Mouse (Mus musculus): ENCODE results near the gene Nipal1.
A peak's percentile ranks its signal among the peaks of the same experiment; 100 is the strongest.

Gene Nipal1

DNA sequence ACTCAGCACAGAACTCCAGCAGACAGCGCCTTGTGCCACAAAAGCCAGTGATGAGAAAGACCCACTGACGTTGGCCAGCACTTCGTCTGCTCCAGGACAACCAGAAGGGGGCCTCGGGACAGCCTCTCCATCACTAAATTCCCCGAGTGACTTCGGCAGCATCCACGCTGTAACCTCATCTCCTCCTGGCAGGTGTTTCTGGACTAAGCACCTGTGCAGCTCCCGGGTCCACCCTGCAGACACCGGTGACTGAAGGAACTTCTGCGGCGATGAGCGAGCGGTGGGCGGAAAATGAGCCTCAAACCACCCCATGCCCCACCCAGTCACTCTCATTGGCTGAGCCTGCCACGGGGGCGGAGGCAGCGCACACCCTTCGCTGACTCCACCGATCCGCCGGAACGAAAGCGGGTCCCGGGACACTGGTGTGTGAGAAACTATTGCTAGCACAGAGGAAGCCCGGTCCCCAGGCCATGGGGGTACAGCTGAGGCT lies at the start of gene Nipal1:
TSS of gene Nipal1 (plus strand) at position 378 of the 490 bp plus-strand sequence.
- peak; percentile 89 for DNase-seq (ENCODE audit: inconsistent ontology term)

DNA sequence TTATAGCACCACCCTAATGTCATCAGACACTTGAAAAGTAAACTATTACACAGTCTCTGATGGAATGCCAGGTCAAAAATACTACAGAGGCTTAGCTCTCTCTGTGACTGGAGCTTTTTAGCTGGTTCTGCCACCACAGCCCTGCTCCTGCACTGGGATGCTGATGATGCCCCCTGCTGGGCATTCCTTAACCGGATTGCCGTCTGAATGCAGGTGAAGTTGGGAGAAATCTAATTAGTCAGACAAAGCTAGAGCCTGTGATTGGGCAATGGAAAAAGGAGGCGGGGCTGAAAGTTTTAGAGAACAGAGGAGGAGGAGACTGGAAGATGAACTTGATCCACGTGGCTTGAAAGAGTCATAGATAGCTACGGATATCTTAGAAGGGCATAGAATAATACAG lies 46.6 kb upstream of the Nipal1 start:
- DNase-seq (ENCODE audit: inconsistent ontology term): peak; percentile 25

DNA sequence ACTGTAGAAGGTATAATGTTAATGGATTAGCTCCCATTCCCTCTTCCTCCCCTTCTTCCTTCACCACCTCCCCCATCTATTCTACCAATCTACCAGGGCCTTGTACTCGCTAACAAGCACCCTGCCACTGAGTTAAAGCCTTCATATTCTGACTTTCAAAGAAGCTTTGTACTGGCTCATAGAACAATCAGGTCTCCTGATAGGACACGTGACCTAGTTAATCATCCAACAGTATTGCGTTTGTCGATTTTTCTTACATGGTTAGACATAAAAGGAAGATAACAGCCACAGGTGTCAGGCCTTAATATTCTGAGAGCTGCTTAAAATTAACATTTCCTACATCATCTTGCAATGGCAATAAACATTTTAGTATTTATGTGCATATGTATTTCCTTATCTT lies 44.5 kb upstream of the Nipal1 start:
- DNase-seq (ENCODE audit: inconsistent ontology term): no peak

DNA sequence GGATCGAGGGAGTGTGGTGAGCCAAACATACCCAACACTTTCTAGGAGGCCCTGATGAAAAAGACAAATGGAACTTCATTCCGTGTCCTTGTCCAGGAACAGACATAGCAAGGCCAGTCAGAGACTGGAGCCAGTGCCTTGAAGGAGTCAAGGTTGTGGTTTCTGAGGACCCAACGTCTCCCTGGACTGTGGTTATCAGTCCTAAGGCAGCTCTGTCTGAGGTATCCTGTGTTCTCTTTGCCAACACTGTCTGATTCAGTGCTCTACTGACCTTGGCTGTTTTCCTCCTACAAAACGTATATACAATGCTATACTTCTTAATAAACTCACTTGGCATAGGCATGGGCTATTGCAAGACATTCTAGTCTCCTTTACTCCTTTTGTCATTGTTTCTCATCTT lies 30.2 kb upstream of the Nipal1 start:
- DNase-seq (ENCODE audit: inconsistent ontology term): no peak

DNA sequence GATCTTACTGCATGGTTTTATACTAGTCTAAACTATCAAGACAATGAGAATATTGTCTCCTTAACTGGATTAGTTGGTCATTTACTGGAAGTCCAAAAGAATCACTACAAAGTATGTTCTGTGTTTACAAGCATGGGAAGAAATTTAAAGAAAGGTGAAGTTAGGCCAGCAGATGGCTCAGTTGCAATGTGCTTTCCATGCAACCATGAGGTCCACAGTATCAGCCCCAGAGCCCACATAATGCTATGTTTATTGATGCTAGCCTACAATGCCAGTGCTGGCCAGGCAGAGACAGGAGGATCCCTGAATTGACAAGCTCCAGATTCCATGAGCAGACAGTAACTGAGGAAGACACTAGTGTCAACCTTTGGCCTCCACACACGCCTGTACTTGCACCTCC lies 26.6 kb upstream of the Nipal1 start:
- DNase-seq (ENCODE audit: inconsistent ontology term): no peak

DNA sequence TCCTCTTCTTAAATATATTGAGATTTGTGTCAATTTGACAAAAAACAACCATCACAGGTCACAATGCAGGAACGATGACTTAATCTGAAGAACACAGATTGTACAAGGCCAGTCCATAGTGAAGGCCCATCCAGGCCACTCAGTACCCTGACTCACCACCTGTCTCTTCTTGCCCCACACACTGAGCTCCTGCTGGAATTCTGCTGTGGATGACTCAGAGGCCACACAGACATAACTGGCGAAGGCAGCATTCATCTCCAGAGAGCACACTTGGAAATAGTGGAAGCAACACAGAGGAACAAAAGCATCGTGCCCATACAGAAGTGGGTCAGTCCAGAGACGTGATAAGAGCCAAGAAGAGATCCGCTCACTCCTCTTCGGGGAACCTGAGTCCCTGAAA lies 17.6 kb upstream of the Nipal1 start:
- DNase-seq (ENCODE audit: inconsistent ontology term): peak; percentile 76

DNA sequence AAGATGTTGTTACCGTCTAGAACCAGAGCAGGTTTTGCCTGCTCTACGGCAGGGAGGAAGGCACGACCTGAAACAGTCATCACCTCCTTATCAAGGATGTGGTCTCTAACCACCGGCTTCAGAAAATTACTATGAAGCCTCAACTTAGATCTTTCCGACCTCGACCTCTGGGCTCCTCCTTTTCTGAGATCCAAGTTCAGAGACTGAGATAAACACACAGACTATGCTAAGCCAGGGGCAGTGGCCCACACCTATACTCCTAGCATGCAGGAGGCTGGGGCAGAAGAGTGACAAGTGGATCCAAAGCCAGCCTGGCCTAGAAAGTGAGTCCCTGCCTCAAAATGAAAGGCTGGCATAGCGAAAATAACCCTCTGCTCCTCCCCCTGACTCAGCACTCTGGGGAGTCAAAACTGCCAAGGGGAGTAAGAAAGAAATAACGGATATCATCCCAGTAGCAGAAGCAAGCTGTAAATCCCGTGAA lies 12.8 kb upstream of the Nipal1 start:
- DNase-seq (ENCODE audit: inconsistent ontology term): no peak

DNA sequence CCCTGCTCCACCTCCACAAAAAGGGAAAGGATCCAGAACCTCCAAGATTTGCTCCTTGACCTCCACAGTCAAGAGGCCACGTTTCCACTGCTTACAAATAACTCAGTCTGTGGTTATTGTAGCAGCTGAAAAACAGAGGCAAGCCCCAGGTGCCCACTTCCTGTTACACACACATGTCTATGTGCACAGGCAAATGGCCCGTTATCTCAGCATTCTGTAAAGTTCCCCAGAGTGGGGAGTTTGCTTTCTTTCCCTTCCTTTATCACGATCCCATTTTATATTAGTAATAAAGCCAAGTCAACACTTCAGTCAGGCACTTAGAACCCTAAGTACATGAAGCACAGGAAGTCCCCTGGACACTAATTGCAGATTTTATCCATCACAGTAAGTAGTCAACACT lies 11.5 kb upstream of the Nipal1 start:
- DNase-seq (ENCODE audit: inconsistent ontology term): no peak

DNA sequence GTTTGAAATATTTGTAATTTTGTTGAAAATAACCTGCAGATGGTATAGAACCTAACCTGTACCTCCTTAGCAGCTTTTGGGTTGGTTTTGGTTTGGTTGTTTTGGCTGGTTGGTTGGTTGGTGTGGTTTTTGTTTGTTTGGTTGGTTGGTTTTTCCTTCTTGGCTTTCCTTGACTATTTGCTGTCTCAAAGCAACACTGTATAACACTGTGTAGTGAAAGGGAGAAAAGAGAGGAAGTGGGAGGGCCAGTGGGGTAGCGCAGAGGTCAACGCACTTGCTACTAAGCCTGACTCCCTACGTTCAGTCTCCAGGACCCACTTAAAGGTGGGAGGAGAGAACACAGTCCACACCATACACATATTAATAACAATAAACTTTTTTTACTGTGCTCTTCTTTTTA lies 11.0 kb upstream of the Nipal1 start:
- DNase-seq (ENCODE audit: inconsistent ontology term): no peak

DNA sequence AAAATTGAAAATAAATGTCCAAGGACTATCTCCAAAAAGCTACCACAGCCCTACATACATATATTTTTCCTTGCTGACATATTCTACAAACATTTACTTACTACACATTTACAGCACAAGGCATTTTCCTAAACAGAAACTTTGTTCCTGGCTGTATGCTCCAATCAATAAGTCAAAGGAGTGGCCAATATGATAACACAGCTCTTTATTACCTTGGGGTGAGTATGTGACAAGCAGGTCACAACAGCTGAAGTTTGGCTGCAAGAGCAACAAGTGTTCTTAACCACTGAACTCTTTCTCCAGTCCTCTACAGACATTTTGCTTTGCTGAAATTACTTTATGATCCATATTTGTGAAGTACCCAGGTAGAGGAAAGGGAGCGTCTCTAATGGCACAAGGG lies 7.5 kb upstream of the Nipal1 start:
- no peak for DNase-seq (ENCODE audit: inconsistent ontology term)

DNA sequence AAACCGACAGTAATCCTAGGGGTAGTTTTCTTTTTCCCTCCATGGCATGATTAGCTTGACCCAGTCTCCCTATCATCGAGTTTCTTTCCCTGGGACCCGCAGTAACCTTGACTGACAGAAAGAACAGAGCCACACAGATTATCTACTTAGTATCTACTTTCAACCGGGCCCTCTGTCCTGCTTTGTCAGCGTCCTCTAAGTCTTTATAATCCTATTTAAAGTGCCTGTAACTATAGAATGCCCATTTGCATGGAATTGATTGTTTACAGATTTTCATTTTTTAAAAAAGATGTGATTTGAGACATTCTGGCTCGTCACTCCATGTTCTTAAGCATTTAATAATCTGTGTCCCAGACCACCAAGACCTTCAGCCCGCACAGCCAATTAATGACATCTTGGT lies 3.9 kb upstream of the Nipal1 start:
- no peak for DNase-seq (ENCODE audit: inconsistent ontology term)

DNA sequence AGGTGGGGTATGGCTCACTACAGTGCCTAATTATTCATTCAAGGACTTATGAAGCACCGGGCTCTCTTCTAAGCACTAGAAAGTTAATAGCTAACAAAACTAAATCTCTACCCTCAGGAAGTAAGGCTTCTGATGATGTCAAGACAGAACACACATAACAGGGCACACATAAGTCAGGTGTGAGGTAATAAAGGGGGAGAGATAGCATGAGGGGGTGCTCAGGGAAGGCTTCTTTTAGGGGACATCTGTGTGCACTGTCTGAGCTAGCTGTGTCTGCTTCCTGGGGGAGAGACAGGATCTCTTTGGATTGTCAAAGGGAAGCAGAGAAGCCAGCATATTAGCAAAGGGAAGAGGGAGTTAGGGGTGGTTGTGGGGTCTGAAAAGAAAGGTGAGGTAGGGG lies 3.4 kb upstream of the Nipal1 start, which contains the start of gene Cnga1:
TSS of gene Cnga1 (minus strand) at position 101 of the 400 bp plus-strand sequence.
- DNase-seq (ENCODE audit: inconsistent ontology term): no peak

DNA sequence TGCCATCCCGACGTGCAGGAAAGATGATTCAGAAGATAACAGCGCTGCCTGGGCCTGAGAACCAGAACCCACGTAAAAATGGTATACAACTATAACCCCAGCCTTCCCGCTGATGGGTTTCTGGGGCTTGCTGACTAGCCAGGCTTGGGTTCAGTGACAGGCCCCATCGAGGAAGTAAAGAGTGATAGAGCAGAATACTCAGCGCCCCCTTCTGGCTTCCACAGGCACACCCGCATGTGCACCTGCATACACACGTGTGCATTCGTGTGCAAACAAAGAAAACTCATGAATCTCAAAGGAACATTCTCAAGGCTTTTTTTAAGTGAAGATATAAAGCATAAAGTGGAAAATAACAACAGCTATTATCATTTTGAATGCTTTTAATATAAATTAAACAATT lies 1.5 kb upstream of the Nipal1 start:
- no peak for DNase-seq (ENCODE audit: inconsistent ontology term)

DNA sequence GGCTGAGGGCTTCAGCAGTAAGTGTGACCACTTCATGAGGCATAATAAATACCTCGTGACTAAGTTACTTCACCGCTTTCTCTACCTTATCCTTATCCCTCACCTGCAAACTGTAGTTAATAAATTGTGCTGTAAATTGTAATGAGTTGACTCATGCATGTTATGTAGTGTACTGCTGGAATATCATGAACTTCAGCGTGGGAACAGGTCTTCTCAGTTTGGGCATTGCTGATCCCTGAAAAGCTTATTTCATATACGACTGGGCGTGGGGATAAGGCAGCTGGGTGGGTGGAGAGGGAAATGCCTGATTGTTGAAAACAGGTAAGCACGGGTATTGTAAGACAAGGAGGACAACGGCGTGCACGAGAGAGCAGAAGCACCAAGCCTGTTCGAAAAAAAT lies 599 bp upstream of the Nipal1 start:
- no peak for DNase-seq (ENCODE audit: inconsistent ontology term)

DNA sequence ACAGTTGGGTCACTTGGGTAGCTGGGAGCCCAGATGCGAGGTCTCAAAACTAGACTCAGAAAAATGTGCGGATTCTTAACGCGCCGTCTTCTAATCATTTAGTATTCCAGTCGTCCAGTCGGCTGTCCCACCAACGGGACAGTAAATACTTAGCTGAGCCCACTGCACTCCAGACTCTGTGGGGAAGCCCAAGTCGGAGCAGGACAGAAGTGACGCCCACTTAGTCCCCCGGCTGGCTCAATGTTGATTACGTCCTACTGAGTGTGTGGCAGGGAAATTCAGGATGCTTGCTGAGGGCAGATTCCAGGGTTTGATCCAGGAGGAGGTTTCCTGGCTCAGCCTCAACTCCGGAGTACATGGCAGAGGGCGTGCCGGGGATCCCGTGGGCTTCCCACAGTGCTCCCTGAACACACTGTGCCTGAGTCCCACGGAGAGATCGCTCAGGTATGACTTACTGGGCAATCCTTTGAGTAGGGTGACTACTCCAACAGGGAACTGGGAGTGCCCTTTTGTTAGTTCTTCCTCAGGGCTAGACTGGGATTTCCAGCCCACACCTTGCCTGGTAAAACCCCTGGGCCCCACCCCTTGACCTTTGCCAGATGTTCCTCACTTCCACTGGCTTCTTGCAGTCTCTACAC lies 482 bp downstream of the Nipal1 start:
- DNase-seq (ENCODE audit: inconsistent ontology term): no peak

DNA sequence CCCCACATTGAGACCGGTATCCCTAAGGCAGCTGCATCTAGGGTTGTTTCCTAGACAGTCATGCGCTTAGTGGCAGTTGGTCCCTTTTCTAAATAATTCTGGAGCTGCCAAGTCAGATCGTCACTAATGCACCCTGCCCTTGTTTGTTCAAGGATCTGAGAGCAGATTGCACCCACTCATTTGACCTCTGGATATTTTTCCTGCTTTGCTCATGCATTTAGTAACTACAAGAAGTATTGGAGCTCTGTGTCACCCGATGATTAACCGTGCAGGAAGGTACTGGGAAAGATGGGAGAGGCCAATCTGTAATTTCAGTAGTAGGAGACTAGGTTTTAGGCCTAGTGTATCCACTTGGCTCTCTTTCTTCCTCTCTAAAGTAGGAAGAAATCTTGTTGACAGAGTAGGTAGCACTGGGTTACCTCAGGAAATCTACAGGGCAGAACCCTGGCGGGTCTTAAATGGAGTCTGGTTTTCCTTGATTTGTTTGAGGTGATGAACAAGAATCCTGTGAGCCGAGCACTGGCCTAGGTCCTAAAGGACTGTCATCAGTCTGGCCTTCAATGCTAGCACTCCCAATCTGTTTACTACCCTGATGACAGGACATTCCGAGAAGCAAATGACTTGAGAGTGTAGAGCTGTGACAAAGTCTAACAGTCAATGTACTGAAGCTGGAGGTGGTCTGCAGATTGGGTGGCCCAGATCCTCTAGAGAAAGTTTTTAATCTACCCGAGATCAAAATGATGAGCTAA lies 1.6 kb downstream of the Nipal1 start:
- peak; percentile 54 for DNase-seq (ENCODE audit: inconsistent ontology term)

DNA sequence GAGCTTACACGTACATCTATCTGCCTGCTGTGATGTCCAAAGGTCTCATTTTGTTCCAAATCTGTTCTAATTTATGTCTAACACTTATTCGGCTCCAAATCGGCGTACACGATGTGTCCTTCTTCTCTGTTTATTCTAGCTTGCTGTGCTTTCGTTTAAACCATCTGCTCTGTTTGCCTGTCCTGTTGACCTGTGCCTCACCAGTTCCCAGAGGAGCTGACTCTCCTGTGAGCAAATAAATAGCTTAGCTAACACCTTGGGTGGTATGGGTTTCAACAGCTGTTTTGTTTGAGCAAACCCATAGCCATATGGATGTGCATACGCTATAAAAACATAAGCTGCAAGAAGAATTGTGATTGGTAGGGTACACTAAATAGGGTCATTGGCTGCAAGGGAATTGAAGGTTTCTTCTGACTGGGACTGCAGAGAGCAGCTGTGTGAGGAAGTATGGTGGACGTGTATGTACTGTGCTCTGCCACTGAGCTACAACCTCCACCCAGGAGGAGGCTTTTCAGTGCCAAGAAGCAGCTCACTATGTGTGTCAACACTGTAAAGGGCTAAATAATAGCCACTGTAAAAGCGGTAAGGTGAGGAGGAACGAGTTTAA lies 5.6 kb downstream of the Nipal1 start:
- no peak for DNase-seq (ENCODE audit: inconsistent ontology term)

DNA sequence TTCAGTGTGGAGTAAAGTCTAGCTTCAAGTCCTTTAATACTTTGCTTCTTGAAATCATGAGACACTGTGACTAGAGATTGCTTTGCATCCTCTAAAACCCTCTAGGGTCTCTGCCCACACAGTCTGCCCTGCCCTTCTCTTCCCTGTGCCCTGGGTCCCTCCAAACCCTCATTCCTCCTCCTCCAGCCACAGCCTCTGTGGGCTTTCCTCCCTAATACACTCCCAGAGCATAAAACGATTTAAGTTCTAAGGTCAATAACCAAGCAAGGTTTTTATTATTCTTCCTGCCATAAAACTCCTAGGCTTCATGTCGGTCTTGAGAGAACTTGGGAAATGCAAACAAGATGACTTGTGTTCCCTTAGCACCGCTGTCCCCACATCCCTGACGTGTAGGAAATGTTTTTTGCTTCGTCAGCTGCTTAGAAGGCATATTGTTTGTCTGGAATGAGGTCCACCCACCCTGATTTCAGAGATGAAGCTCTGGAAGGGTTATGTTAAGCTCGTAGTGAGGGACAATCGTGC lies 8.7 kb downstream of the Nipal1 start:
- no peak for DNase-seq (ENCODE audit: inconsistent ontology term)

DNA sequence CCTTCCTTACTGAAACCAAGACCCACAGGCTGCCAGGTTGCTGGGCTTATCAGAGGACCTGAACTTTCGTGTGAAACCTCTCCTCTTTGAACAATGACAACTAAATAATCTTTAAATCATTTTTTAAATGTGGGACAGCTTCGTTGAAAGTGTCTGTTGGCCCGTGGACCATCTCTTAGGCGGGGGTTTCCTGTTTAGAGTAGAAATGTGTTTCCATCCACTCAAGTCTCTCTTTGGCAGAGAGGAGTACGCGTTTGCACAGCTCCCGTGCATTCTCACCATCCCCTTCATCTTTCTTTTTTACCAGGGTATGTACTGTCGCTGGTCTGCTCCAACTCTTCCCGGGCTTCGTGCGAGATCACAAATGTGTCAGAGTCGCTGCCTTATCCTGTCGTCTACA lies 10.8 kb downstream of the Nipal1 start:
- DNase-seq (ENCODE audit: inconsistent ontology term): no peak

DNA sequence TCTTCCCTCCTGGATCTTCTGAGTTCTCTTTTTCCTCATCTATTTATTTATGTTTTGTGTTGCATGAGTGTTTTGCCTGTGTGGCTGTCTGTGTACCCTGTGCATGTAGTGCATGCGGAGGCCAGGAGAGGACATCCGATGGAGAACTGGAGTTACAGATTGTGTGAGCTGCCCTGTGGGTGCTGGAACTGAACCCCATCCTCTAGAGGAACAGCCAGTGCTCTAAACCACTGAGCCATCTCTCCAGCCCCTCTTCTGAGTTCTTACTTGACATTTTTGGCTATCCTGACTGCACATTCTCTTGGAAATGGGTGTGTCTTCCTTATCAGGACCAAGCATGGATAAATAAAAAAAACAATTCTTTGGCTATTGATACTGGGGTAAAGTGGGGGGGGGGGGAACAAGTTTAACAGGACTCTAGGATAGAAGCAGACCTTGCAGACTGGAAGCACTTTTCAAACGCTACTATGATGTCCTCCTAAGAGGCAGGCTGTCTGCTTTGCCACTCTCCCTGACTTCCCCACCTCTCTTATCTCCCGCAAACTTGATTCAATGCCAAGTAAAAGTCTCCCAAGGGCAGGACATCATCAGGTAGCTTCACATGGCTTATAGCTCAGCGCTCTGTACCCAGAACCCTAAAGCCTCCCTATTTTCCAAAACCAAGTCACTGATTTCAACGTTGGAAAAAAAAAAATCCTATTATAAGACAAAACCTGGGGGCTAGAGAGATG lies 13.6 kb downstream of the Nipal1 start:
- no peak for DNase-seq (ENCODE audit: inconsistent ontology term)

DNA sequence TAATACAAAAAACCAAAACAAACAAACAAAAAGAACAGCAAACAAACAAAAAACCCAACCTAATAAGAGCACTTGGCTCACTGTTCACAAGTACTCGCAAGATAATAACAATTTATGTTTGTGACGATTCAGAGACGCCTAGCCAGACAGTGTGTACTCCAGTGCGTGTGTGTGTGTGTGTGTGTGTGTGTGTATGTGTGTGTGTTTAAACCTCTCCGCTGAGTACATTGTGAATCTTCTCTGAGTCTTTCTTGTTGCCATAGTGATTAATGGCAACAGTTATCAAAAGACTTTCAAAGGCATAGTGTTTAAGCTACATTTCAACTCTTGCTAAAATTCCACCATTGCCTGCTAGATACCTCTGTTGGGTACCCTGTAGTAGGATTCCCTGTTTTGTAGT lies 16.5 kb downstream of the Nipal1 start:
- DNase-seq (ENCODE audit: inconsistent ontology term): no peak

DNA sequence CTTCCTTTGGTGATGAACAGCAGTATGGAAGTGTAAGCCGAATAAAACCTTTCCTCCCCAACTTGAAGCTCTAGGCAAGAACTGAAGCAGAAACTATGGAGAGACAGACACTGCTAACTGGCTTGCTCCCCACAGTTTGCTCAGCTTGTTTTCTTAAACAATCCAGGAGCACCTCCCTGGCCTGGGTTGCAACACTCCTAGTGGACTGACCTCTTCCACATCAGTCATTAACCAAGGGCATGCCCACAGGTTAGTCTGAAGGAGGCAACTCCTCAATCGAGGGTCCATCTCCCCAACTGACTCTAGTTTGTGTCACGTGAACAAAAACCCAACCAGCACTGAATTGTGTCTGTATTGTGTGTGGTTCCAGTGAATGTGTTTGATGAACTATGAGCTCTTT lies 17.3 kb downstream of the Nipal1 start:
- peak; percentile 5 for DNase-seq (ENCODE audit: inconsistent ontology term)

All from Muller cell, postnatal 12 days (primary cell).